Mouse (Mus musculus): ENCODE results near the gene Nphp1.

- TF ChIP-seq CTCF (IDR thresholded peaks at IDR 0.05; ENCODE audit: low read depth) = no peak
- no peak for TF ChIP-seq EP300 (IDR thresholded peaks at IDR 0.05; ENCODE audit: low read depth)
These were observed 46.1 kb downstream of the Nphp1 start for GRCm38 (mm10) chr2:127742637-127743036.

All from heart, postnatal 0 days (tissue).